Mouse (Mus musculus) inflammation-experienced regulatory T-cells, adult 6 months (primary cell): ENCODE measurements around the gene Tarbp2. TPM values are rescaled to one million over a fixed set of nuclear protein-coding genes. Genes with fewer than 3 reads are reported as not detected.

Experiments
- ATAC-seq: one replicate; pipeline ENCODE4 v1.8.0; 2017
- polyA plus RNA-seq, 3 experiments: library from polyadenylated mRNA; unstranded; fragments of 100-300 nt; shearing (Covaris generic); gene quantifications; one replicate each; pipeline ENCODE4 v1.2.1; 2017

Tarbp2 gene
- polyA plus RNA-seq, 3 experiments from 2014 or later = 22.8 to 34.5 (median 27.5) TPM

GRCm38 (mm10) chr15:102526111-102527002 is 8.4 kb downstream of the Tarbp2 start:
- ATAC-seq = no peak

- no peak for ATAC-seq
Observed at GRCm38 (mm10) chr15:102527936-102528335, 9.9 kb downstream of the Tarbp2 start.

GRCm38 (mm10) chr15:102528396-102528795 is 10.4 kb downstream of the Tarbp2 start:
- ATAC-seq = no peak

GRCm38 (mm10) chr15:102530566-102530965 is 12.6 kb downstream of the Tarbp2 start:
- ATAC-seq = no peak

GRCm38 (mm10) chr15:102531586-102531985 is 13.6 kb downstream of the Tarbp2 start:
- ATAC-seq = no peak

GRCm38 (mm10) chr15:102532106-102532900 is 14.3 kb downstream of the Tarbp2 start:
- no peak for ATAC-seq

GRCm38 (mm10) chr15:102533926-102534325 is 15.9 kb downstream of the Tarbp2 start:
- no peak for ATAC-seq

- ATAC-seq = no peak
Observed at GRCm38 (mm10) chr15:102544801-102545200, 26.8 kb downstream of the Tarbp2 start.

- ATAC-seq = no peak
Observed at GRCm38 (mm10) chr15:102546246-102546645, 28.3 kb downstream of the Tarbp2 start.

GRCm38 (mm10) chr15:102546677-102547427 is 28.9 kb downstream of the Tarbp2 start:
- ATAC-seq = no peak

GRCm38 (mm10) chr15:102547478-102547877 is 29.5 kb downstream of the Tarbp2 start:
- no peak for ATAC-seq

GRCm38 (mm10) chr15:102552599-102552998 is 34.6 kb downstream of the Tarbp2 start:
- ATAC-seq = no peak

GRCm38 (mm10) chr15:102555581-102555980 is 37.6 kb downstream of the Tarbp2 start:
- ATAC-seq = no peak

GRCm38 (mm10) chr15:102557580-102557979 is 39.6 kb downstream of the Tarbp2 start:
- ATAC-seq = no peak

- ATAC-seq = no peak
Observed at GRCm38 (mm10) chr15:102562491-102562890, 44.5 kb downstream of the Tarbp2 start.

GRCm38 (mm10) chr15:102563061-102563460 is 45.1 kb downstream of the Tarbp2 start:
- ATAC-seq = no peak

GRCm38 (mm10) chr15:102563681-102564080 is 45.7 kb downstream of the Tarbp2 start:
- ATAC-seq = no peak

- ATAC-seq = no peak
Observed at GRCm38 (mm10) chr15:102567849-102568248, 49.9 kb downstream of the Tarbp2 start.

GRCm38 (mm10) chr15:102572081-102572480 is 54.1 kb downstream of the Tarbp2 start:
- ATAC-seq = no peak
